Mouse (Mus musculus) heart, postnatal 0 days (tissue): ENCODE measurements at regions not wholly inside any gene's neighbourhood (a gene's known extent, or its start where the extent isn't known, plus 50 kb on each side); places are given as distances from the start of the nearest gene placed in this dataset.

Experiments used
- ATAC-seq: fragments of 200-750 bp; cut with Nextera tagmentation; 2 replicates; pipeline ENCODE4 v1.8.0; 2017; ENCODE audit warnings: low read depth, moderate number of reproducible peaks, moderate library complexity; ENCODE audit not compliant: insufficient read depth
- DNase-seq: peaks from one replicate; pipeline ENCODE4 v3.0.0-alpha.2; 2016; ENCODE audit warnings: low spot score
- H3K27ac ChIP-seq: fragments of 300-500 bp; sonication (generic); 2 replicates; pipeline ENCODE4 v1.5.1; 2014; ENCODE audit warnings: low read depth, mild to moderate bottlenecking
- H3K27me3 ChIP-seq: fragments of 300-500 bp; sonication (generic); 2 replicates; pipeline ENCODE4 v1.6.1; 2014; ENCODE audit warnings: low read length, mixed read lengths; ENCODE audit not compliant: control insufficient read depth, insufficient read depth
- H3K36me3 ChIP-seq: fragments of 300-500 bp; sonication (generic); replicated peaks from 2 replicates; pipeline ENCODE4 v1.6.1; 2014; ENCODE audit warnings: low read length, mixed read lengths; ENCODE audit not compliant: control insufficient read depth, insufficient read depth
- H3K4me1 ChIP-seq: fragments of 300-500 bp; sonication (generic); 2 replicates; pipeline ENCODE4 v1.6.1; 2014; ENCODE audit warnings: antibody characterized with exemption; ENCODE audit not compliant: control insufficient read depth, insufficient read depth
- H3K4me2 ChIP-seq: fragments of 300-500 bp; sonication (generic); 2 replicates; pipeline ENCODE4 v1.6.1; 2014; ENCODE audit warnings: low read depth, mild to moderate bottlenecking, low read length, moderate library complexity
- H3K4me3 ChIP-seq: fragments of 300-500 bp; sonication (generic); 2 replicates; pipeline ENCODE4 v1.5.1; 2014; ENCODE audit warnings: low read depth, low read length
- H3K9ac ChIP-seq: fragments of 300-500 bp; sonication (generic); replicated peaks from 2 replicates; pipeline ENCODE4 v1.6.1; 2014; ENCODE audit warnings: low read depth, low read length, mixed read lengths
- H3K9me3 ChIP-seq: fragments of 300-500 bp; sonication (generic); replicated peaks from 2 replicates; pipeline ENCODE4 v1.6.1; 2016; ENCODE audit warnings: low read length; ENCODE audit not compliant: control insufficient read depth
- CTCF ChIP-seq: IDR thresholded peaks from 2 replicates; pipeline ENCODE4 v1.5.1; 2016; ENCODE audit warnings: antibody characterized with exemption, control low read depth, low read depth
- EP300 ChIP-seq: IDR thresholded peaks from 2 replicates; pipeline ENCODE4 v1.6.1; 2016; ENCODE audit warnings: antibody characterized with exemption, low read depth
- WGBS: fragments of 180-500 bp; shearing (Covaris S2); extraction: QIAGEN DNeasy Blood & Tissue Kit; methylation state at CpG from one replicate; pipeline ENCODE4 v1.1.7; 2014; 5-methylcytosine and 5-hydroxymethylcytosine counted together

GRCm38 (mm10) chr17:88251949-88252521 lies 186.9 kb upstream of the Fbxo11 start:
- Histone ChIP-seq H3K27me3 (no peaks in the 10 kb centered on the region), H3K9me3 (no peaks in the 10 kb centered on the region), H3K4me1 (no peaks in the 10 kb centered on the region), H3K4me3 (peak overlapping the region; percentile 22), H3K9ac (no peak overlapping the region), H3K4me2 (peak overlapping the region; percentile 45), H3K36me3 (no peaks in the 10 kb centered on the region), H3K27ac (no peak overlapping the region)
- TF ChIP-seq EP300 (no peak), CTCF (peak; percentile 73)
- ATAC-seq (peak; percentile 18; the same call in 1 of the 2 replicates), DNase-seq (peak; percentile 82)
- WGBS, result 6% methylated on average over 17 of the region's 17 CpGs

DNA sequence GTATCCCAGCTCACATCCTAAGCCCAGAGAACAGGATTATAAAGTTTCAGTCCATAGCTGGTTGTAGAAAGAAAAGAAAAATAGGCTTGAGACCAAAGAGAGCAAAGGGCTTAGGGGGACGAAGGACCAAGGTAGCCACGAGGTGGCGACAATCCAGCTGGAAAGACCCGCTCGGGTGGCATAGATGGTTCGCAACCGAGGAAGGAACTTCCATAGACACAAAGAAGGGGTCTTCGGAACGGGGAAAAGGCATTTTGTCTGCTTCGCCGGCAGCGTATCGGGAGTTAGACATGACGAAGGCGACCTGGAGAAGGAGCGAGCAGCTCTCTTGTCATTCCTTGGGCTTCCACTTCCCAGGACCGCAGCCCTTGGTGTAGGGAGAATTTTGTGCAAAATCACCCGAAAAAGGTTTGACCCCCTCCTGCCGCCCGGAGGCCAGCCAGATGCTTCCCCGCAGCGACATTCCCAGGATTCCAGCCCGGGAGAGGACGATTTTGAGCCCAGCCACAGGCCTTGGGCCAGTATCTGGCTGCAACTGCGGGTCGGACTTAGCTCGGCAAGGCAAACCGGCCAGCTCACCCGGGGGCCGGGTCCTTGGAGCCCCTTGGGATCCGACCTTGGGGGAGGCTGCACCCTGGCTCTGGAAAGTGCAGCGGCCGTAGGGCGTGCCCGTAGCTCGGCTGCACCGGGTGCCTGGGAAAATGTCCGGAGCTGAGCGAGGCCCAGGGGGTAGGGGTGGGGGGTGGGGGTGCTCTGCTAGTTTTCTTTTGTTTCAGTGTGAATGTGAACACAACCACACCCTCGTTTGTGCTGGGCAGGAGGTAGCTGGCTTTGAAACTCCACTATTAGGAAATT lies 184.5 kb upstream of the Foxn2 start:
- under 1% methylated on average over 38 of the region's 40 CpGs for WGBS
- peak overlapping the region; percentile 94 for H3K4me2 ChIP-seq
- DNase-seq (peak; percentile 85), ATAC-seq (peak; percentile 66)
- peak overlapping the region; percentile 91 for H3K9ac ChIP-seq
- peak overlapping the region; percentile 72 for H3K4me3 ChIP-seq
- H3K27ac ChIP-seq, result peak overlapping the region; percentile 99
- H3K27me3 ChIP-seq, result no peaks in the 10 kb centered on the region
- H3K9me3 ChIP-seq, result no peaks in the 10 kb centered on the region
- H3K4me1 ChIP-seq, result peaks cover 10% of the 10 kb centered on the region; the same call in 1 of the 2 replicates
- TF ChIP-seq CTCF (peak; percentile 79), EP300 (no peak)
- H3K36me3 ChIP-seq, result no peaks in the 10 kb centered on the region

- H3K4me2 ChIP-seq, result peak overlapping the region; percentile 94
- peak overlapping the region; percentile 99 for H3K27ac ChIP-seq
- H3K4me1 ChIP-seq, result peaks cover 10% of the 10 kb centered on the region; the same call in 1 of the 2 replicates
- ATAC-seq (peak; percentile 85), DNase-seq (peak; percentile 91)
- H3K36me3 ChIP-seq, result no peaks in the 10 kb centered on the region
- WGBS, result under 1% methylated on average over 18 of the region's 18 CpGs
- peak overlapping the region; percentile 91 for H3K9ac ChIP-seq
- TF ChIP-seq EP300 (peak; percentile 37; the same call in 1 of the 2 replicates), CTCF (peak; percentile 71)
- no peaks in the 10 kb centered on the region for H3K27me3 ChIP-seq
- no peaks in the 10 kb centered on the region for H3K9me3 ChIP-seq
- peak overlapping the region; percentile 72 for H3K4me3 ChIP-seq
Measured at GRCm38 (mm10) chr17:88256599-88257544, 183.6 kb upstream of the Foxn2 start.

DNA sequence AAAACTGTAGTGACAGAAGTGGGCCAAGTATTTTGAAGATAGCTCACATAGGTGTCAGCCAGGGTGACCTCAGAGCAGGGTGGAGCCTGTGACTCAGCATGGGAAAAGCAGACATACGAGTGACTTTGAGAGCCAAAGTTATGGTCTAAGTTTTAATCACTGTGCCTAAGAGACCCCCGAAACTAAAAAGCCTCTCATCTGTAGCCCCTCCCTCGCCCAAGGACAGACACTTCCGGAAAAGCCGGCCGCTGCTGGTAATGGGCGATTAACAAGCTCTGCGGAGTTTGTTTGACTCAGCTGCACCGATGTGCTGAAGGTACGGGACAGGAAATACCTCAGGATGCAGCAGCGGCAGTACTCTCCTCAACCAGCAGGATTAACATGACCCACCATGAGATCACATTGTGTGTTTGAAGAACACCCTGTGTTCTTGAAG lies 182.1 kb upstream of the Foxn2 start:
- H3K4me3 ChIP-seq, result no peak overlapping the region
- WGBS, result 54% methylated on average over 11 of the region's 11 CpGs
- peak overlapping the region; percentile 14; the same call in 1 of the 2 replicates for H3K4me2 ChIP-seq
- H3K9me3 ChIP-seq, result no peaks in the 10 kb centered on the region
- H3K27ac ChIP-seq, result peak overlapping the region; percentile 7
- H3K9ac ChIP-seq, result no peak overlapping the region
- no peaks in the 10 kb centered on the region for H3K36me3 ChIP-seq
- TF ChIP-seq EP300 (no peak), CTCF (peak; percentile 32; the same call in 1 of the 2 replicates)
- H3K27me3 ChIP-seq, result no peaks in the 10 kb centered on the region
- no peak for ATAC-seq
- peak; percentile 27 for DNase-seq
- H3K4me1 ChIP-seq, result peaks cover 18% of the 10 kb centered on the region; the same call in 1 of the 2 replicates

GRCm38 (mm10) chr17:88260176-88260575 lies 180.3 kb upstream of the Foxn2 start:
- TF ChIP-seq CTCF (no peak), EP300 (no peak)
- ATAC-seq (no peak), DNase-seq (no peak)
- peaks cover 18% of the 10 kb centered on the region; the same call in 1 of the 2 replicates for H3K4me1 ChIP-seq
- H3K4me3 ChIP-seq, result no peak overlapping the region
- 90% methylated on average over 7 of the region's 7 CpGs for WGBS
- H3K9ac ChIP-seq, result no peak overlapping the region
- no peak overlapping the region for H3K27ac ChIP-seq
- H3K27me3 ChIP-seq, result no peaks in the 10 kb centered on the region
- H3K4me2 ChIP-seq, result no peak overlapping the region
- H3K36me3 ChIP-seq, result no peaks in the 10 kb centered on the region
- H3K9me3 ChIP-seq, result no peaks in the 10 kb centered on the region
